Comparison of ENCODE assay signal across 9 mouse cellular contexts in the genomic region with DNA sequence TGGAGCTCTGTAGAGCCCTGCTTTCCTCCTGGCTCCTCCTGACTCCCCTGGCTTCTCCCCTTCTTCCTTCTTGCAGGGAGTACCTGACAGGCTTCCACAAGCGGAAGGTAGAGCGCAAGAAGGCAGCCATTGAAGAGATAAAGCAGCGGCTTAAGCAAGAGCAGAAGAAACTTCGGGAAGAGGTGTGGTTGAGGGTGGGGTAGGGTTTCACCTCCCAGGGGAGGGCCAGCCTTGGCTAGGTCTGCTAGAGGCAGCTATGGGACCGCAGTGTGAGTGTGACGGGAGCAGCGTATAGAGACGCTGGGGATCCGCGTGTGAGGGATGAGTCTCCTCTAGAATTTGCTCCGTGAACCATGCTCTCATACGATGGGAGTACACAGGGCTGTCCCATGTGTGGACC. TPM values are rescaled to one million over a fixed set of nuclear protein-coding genes. Genes with fewer than 3 reads are reported as not detected.
DNase-seq lines count a peak whose midpoint lies in the region; ATAC-seq lines count a peak whose summit lies in the region.
"Had no signal": no experiment of that assay in that cellular context is flagged by ENCODE, and none has a peak within 500 bp of the region (broad histone marks: within the 10 kb centered on the region; RNA-seq: fewer than 3 reads in every experiment).

No protein-coding gene starts in this region.

- peaks cover 10% of the 10 kb centered on the region; the same call in 1 of the 2 replicates for H3K36me3 ChIP-seq in forebrain, embryonic 11.5 days (ENCODE audit: control insufficient read depth, insufficient read depth, low read length)
- H3K36me3 ChIP-seq in forebrain, embryonic 16.5 days (ENCODE audit: control insufficient read depth, insufficient read depth), result peaks cover 11% of the 10 kb centered on the region
- peaks cover 43% of the 10 kb centered on the region for H3K36me3 ChIP-seq in lung, embryonic 15.5 days
- peaks cover 47% of the 10 kb centered on the region for H3K36me3 ChIP-seq in embryonic facial prominence, embryonic 14.5 days (ENCODE audit: control insufficient read depth, insufficient read depth, low read length)
- peaks cover 48% of the 10 kb centered on the region for H3K36me3 ChIP-seq in liver, embryonic 13.5 days

- peak; percentile 45 for DNase-seq in forebrain, embryonic 11.5 days (ENCODE audit: low spot score)
- DNase-seq in lung, postnatal 4 days, result no peak
- no peak for DNase-seq in embryonic facial prominence, embryonic 14.5 days (ENCODE audit: low spot score)
- DNase-seq in liver, embryonic 13.5 days, result peak; percentile 44
- DNase-seq in embryo, embryonic 9.5 days (ENCODE audit: extremely low spot score), result no peak
- no peak for DNase-seq in frontal cortex, postnatal 14 days (ENCODE audit: low spot score in 2 of 2)
- DNase-seq: thymus, adult 2 months had no signal

- H3K9ac ChIP-seq in forebrain, embryonic 11.5 days (ENCODE audit: low read length), result no peak overlapping the region
- H3K9ac ChIP-seq in forebrain, embryonic 16.5 days (replicated peaks; ENCODE audit: low read depth, low read length), result no peak overlapping the region
- H3K9ac ChIP-seq in lung, embryonic 15.5 days, result no peak overlapping the region
- no peak overlapping the region for H3K9ac ChIP-seq in embryonic facial prominence, embryonic 14.5 days (ENCODE audit: low read depth, low read length)
- H3K9ac ChIP-seq in liver, embryonic 13.5 days, result peak overlapping the region; percentile 83

- peak overlapping the region; percentile 76; the same call in 1 of the 2 replicates for H3K4me2 ChIP-seq in forebrain, embryonic 11.5 days (ENCODE audit: low read depth, low read length, severe bottlenecking)
- no peak overlapping the region for H3K4me2 ChIP-seq in forebrain, embryonic 16.5 days (ENCODE audit: low read length)
- H3K4me2 ChIP-seq in lung, embryonic 15.5 days, result 0 out of 2 replicates have a peak overlapping the region, but pooled peaks have one; percentile 73
- 0 out of 2 replicates have a peak overlapping the region, but pooled peaks have one; percentile 8 for H3K4me2 ChIP-seq in embryonic facial prominence, embryonic 14.5 days (ENCODE audit: low read depth, low read length)
- peak overlapping the region; percentile 89 for H3K4me2 ChIP-seq in liver, embryonic 13.5 days

- ATAC-seq in forebrain, embryonic 11.5 days (replicated peaks; ENCODE audit: low FRiP score), result no peak
- ATAC-seq in forebrain, embryonic 16.5 days, result no peak
- no peak for ATAC-seq in lung, embryonic 15.5 days (ENCODE audit: borderline replicate concordance, extremely low read depth, low FRiP score, low TSS enrichment)
- no peak for ATAC-seq in embryonic facial prominence, embryonic 14.5 days (ENCODE audit: low read depth)
- ATAC-seq in liver, embryonic 13.5 days (ENCODE audit: low read depth), result peak; percentile 72

- H3K4me3 ChIP-seq in forebrain, embryonic 11.5 days (ENCODE audit: low read depth, low read length), result no peak overlapping the region
- no peak overlapping the region for H3K4me3 ChIP-seq in forebrain, embryonic 16.5 days (replicated peaks; ENCODE audit: low read length)
- H3K4me3 ChIP-seq in lung, embryonic 15.5 days, result no peak overlapping the region
- no peak overlapping the region for H3K4me3 ChIP-seq in embryonic facial prominence, embryonic 14.5 days (ENCODE audit: low read depth, low read length)
- peak overlapping the region; percentile 80 for H3K4me3 ChIP-seq in liver, embryonic 13.5 days (replicated peaks)

- H3K9me3 ChIP-seq in forebrain, embryonic 11.5 days (ENCODE audit: control insufficient read depth, low read length), result no peaks in the 10 kb centered on the region
- no peaks in the 10 kb centered on the region for H3K9me3 ChIP-seq in forebrain, embryonic 16.5 days (ENCODE audit: control insufficient read depth, low read length)
- no peaks in the 10 kb centered on the region for H3K9me3 ChIP-seq in lung, embryonic 15.5 days
- no peaks in the 10 kb centered on the region for H3K9me3 ChIP-seq in embryonic facial prominence, embryonic 14.5 days (ENCODE audit: control insufficient read depth, low read length)
- H3K9me3 ChIP-seq in liver, embryonic 13.5 days (replicated peaks), result no peaks in the 10 kb centered on the region

- no peaks in the 10 kb centered on the region for H3K27me3 ChIP-seq in forebrain, embryonic 11.5 days (ENCODE audit: control insufficient read depth, insufficient read depth, low read length)
- H3K27me3 ChIP-seq in forebrain, embryonic 16.5 days (replicated peaks; ENCODE audit: control insufficient read depth, insufficient read depth, low read length), result no peaks in the 10 kb centered on the region
- no peaks in the 10 kb centered on the region for H3K27me3 ChIP-seq in lung, embryonic 15.5 days
- no peaks in the 10 kb centered on the region for H3K27me3 ChIP-seq in embryonic facial prominence, embryonic 14.5 days (replicated peaks; ENCODE audit: control insufficient read depth, insufficient read depth, low read length)
- no peaks in the 10 kb centered on the region for H3K27me3 ChIP-seq in liver, embryonic 13.5 days

- no peak overlapping the region for H3K27ac ChIP-seq in forebrain, embryonic 11.5 days (ENCODE audit: low read depth, low read length)
- H3K27ac ChIP-seq in forebrain, embryonic 16.5 days (ENCODE audit: low read length), result no peak overlapping the region
- no peak overlapping the region for H3K27ac ChIP-seq in lung, embryonic 15.5 days
- H3K27ac ChIP-seq in embryonic facial prominence, embryonic 14.5 days (replicated peaks; ENCODE audit: low read depth, low read length), result no peak overlapping the region
- H3K27ac ChIP-seq in liver, embryonic 13.5 days, result peak overlapping the region; percentile 83

- peaks cover 4% of the 10 kb centered on the region for H3K4me1 ChIP-seq in forebrain, embryonic 11.5 days (replicated peaks; ENCODE audit: control insufficient read depth, insufficient read depth, low read length)
- H3K4me1 ChIP-seq in forebrain, embryonic 16.5 days (replicated peaks; ENCODE audit: control insufficient read depth, insufficient read depth, low read length), result peaks cover 10% of the 10 kb centered on the region
- peaks cover 18% of the 10 kb centered on the region for H3K4me1 ChIP-seq in lung, embryonic 15.5 days
- H3K4me1 ChIP-seq in embryonic facial prominence, embryonic 14.5 days (ENCODE audit: control insufficient read depth, insufficient read depth, low read length), result peaks cover 5% of the 10 kb centered on the region; the same call in 1 of the 2 replicates
- H3K4me1 ChIP-seq in liver, embryonic 13.5 days (replicated peaks), result peaks cover 56% of the 10 kb centered on the region

- WGBS in forebrain, embryonic 11.5 days, result 95% methylated on average over 12 of the region's 12 CpGs
- WGBS in forebrain, embryonic 16.5 days, result 93% methylated on average over 12 of the region's 12 CpGs
- WGBS in lung, embryonic 15.5 days, result 91% methylated on average over 12 of the region's 12 CpGs
- WGBS in embryonic facial prominence, embryonic 14.5 days, result 89% methylated on average over 12 of the region's 12 CpGs
- 63% methylated on average over 12 of the region's 12 CpGs for WGBS in liver, embryonic 13.5 days (ENCODE audit: insufficient replicate concordance)

RNA-seq across cellular contexts. Expression of gene Nol12, which starts 1.7 kb away (rescaled TPM):
- 56.8 and 62.6 TPM in 2 replicates for polyA plus RNA-seq in forebrain, embryonic 11.5 days (2014; fragmentation: Nextera tagmentation; extraction: Ambion mirVana)
- 60.4 and 64.2 TPM in 2 replicates for polyA plus RNA-seq in forebrain, embryonic 16.5 days (2015; fragmentation: Nextera tagmentation; extraction: Ambion mirVana)
- polyA plus RNA-seq in lung, embryonic 15.5 days (2015; fragmentation: Nextera tagmentation; extraction: Ambion mirVana), result 46.9 and 47.8 TPM in 2 replicates
- 51.1 and 54.3 TPM in 2 replicates for polyA plus RNA-seq in embryonic facial prominence, embryonic 14.5 days (2014; fragmentation: Nextera tagmentation; extraction: Ambion mirVana)
- 45.6 and 48.9 TPM in 2 replicates for polyA plus RNA-seq in liver, embryonic 13.5 days (2015; fragmentation: Nextera tagmentation; extraction: Ambion mirVana)

RNA-seq across cellular contexts. Expression of gene Lgals1, which starts 9.9 kb away (rescaled TPM):
- 279 and 319 TPM in 2 replicates for polyA plus RNA-seq in forebrain, embryonic 11.5 days (2014; fragmentation: Nextera tagmentation; extraction: Ambion mirVana)
- 51.9 and 95.5 TPM in 2 replicates for polyA plus RNA-seq in forebrain, embryonic 16.5 days (2015; fragmentation: Nextera tagmentation; extraction: Ambion mirVana)
- polyA plus RNA-seq in lung, embryonic 15.5 days (2015; fragmentation: Nextera tagmentation; extraction: Ambion mirVana), result 804 and 851 TPM in 2 replicates
- polyA plus RNA-seq in embryonic facial prominence, embryonic 14.5 days (2014; fragmentation: Nextera tagmentation; extraction: Ambion mirVana), result 2,628 and 2,877 TPM in 2 replicates
- 683 and 710 TPM in 2 replicates for polyA plus RNA-seq in liver, embryonic 13.5 days (2015; fragmentation: Nextera tagmentation; extraction: Ambion mirVana)

RNA-seq across cellular contexts. Expression of gene Triobp, which starts 11.1 kb away (rescaled TPM):
- 55.9 and 60.1 TPM in 2 replicates for polyA plus RNA-seq in forebrain, embryonic 11.5 days (2014; fragmentation: Nextera tagmentation; extraction: Ambion mirVana)
- 42.7 and 49.7 TPM in 2 replicates for polyA plus RNA-seq in forebrain, embryonic 16.5 days (2015; fragmentation: Nextera tagmentation; extraction: Ambion mirVana)
- polyA plus RNA-seq in lung, embryonic 15.5 days (2015; fragmentation: Nextera tagmentation; extraction: Ambion mirVana), result 39.2 and 44.9 TPM in 2 replicates
- 46.2 and 47.4 TPM in 2 replicates for polyA plus RNA-seq in embryonic facial prominence, embryonic 14.5 days (2014; fragmentation: Nextera tagmentation; extraction: Ambion mirVana)
- 12.9 and 18.8 TPM in 2 replicates for polyA plus RNA-seq in liver, embryonic 13.5 days (2015; fragmentation: Nextera tagmentation; extraction: Ambion mirVana)

RNA-seq across cellular contexts. Expression of gene Pdxp, which starts 22.7 kb away (rescaled TPM):
- 37.2 and 49.2 TPM in 2 replicates for polyA plus RNA-seq in forebrain, embryonic 11.5 days (2014; fragmentation: Nextera tagmentation; extraction: Ambion mirVana)
- polyA plus RNA-seq in forebrain, embryonic 16.5 days (2015; fragmentation: Nextera tagmentation; extraction: Ambion mirVana), result 96.4 and 102 TPM in 2 replicates
- polyA plus RNA-seq in lung, embryonic 15.5 days (2015; fragmentation: Nextera tagmentation; extraction: Ambion mirVana), result 13.3 and 13.8 TPM in 2 replicates
- 19.6 and 21.0 TPM in 2 replicates for polyA plus RNA-seq in embryonic facial prominence, embryonic 14.5 days (2014; fragmentation: Nextera tagmentation; extraction: Ambion mirVana)
- polyA plus RNA-seq in liver, embryonic 13.5 days (2015; fragmentation: Nextera tagmentation; extraction: Ambion mirVana), result 6.9 and 7.4 TPM in 2 replicates

RNA-seq across cellular contexts. Expression of gene Sh3bp1, which starts 36.8 kb away (rescaled TPM):
- polyA plus RNA-seq in forebrain, embryonic 11.5 days (2014; fragmentation: Nextera tagmentation; extraction: Ambion mirVana), result 15.8 and 17.3 TPM in 2 replicates
- polyA plus RNA-seq in forebrain, embryonic 16.5 days (2015; fragmentation: Nextera tagmentation; extraction: Ambion mirVana), result 4.9 and 6.0 TPM in 2 replicates
- 31.9 and 35.5 TPM in 2 replicates for polyA plus RNA-seq in lung, embryonic 15.5 days (2015; fragmentation: Nextera tagmentation; extraction: Ambion mirVana)
- polyA plus RNA-seq in embryonic facial prominence, embryonic 14.5 days (2014; fragmentation: Nextera tagmentation; extraction: Ambion mirVana), result 40.8 and 44.1 TPM in 2 replicates
- 17.7 and 22.2 TPM in 2 replicates for polyA plus RNA-seq in liver, embryonic 13.5 days (2015; fragmentation: Nextera tagmentation; extraction: Ambion mirVana)

Comparison
In these comparisons a context has a peak if more than half of its experiments do, and no peak if none do; other contexts are left out.
1. DNase-seq: peak in forebrain, embryonic 11.5 days (single experiment) and liver, embryonic 13.5 days (single experiment); none in lung, postnatal 4 days (0 of 2), embryonic facial prominence, embryonic 14.5 days (single experiment), embryo, embryonic 9.5 days (single experiment) and frontal cortex, postnatal 14 days (0 of 2).